Mouse (Mus musculus) gastrocnemius, adult 8-10 months (tissue): ENCODE measurements around the gene Upf1. TPM values are rescaled to one million over a fixed set of nuclear protein-coding genes. Genes with fewer than 3 reads are reported as not detected.
A peak's percentile ranks its signal among the peaks of the same experiment; 100 is the strongest.

Source experiments
- DNase-seq, 2 experiments: peaks; one replicate each; pipeline ENCODE4 v3.0.0; 2022; ENCODE audit warnings: low spot score in 2 of 2
- total RNA-seq, 4 experiments: library from RNA; stranded (reverse); gene quantifications; 2 replicates each; pipeline ENCODE4 v1.2.4; 2022

Upf1 gene
- 10 to 100 TPM; 29.7 to 32.7 (median 30.8) TPM for total RNA-seq

GRCm38 (mm10) chr8:70353194-70353817, at the start of gene Upf1:
Gene Upf1, minus strand, starts transcription at chr8:70353278.
- DNase-seq: peak; percentile 95 to 98

- DNase-seq: no peak
Observed at GRCm38 (mm10) chr8:70397611-70398563, 44.8 kb upstream of the Upf1 start.

GRCm38 (mm10) chr8:70396184-70396583, 43.1 kb upstream of the Upf1 start:
- no peak for DNase-seq

GRCm38 (mm10) chr8:70395649-70396048, 42.6 kb upstream of the Upf1 start:
- DNase-seq: peak; percentile 69 to 83

GRCm38 (mm10) chr8:70394269-70394998, 41.4 kb upstream of the Upf1 start:
- DNase-seq: no peak

- DNase-seq: no peak
Observed at GRCm38 (mm10) chr8:70393087-70393486, 40.0 kb upstream of the Upf1 start.

GRCm38 (mm10) chr8:70389678-70390077, 36.6 kb upstream of the Upf1 start:
- DNase-seq: no peak

- peak; percentile 69 to 75 for DNase-seq
Observed at GRCm38 (mm10) chr8:70383287-70383686, 30.2 kb upstream of the Upf1 start.

- DNase-seq: no peak
Observed at GRCm38 (mm10) chr8:70380069-70380468, 27.0 kb upstream of the Upf1 start.

- no peak for DNase-seq
Observed at GRCm38 (mm10) chr8:70377049-70377448, 24.0 kb upstream of the Upf1 start.

- no peak for DNase-seq
Observed at GRCm38 (mm10) chr8:70376275-70376741, 23.2 kb upstream of the Upf1 start.

- DNase-seq: no peak
Observed at GRCm38 (mm10) chr8:70375212-70375859, 22.3 kb upstream of the Upf1 start.

- DNase-seq: peak; percentile 73 to 77
Observed at GRCm38 (mm10) chr8:70374318-70374927, 21.3 kb upstream of the Upf1 start.

- DNase-seq: no peak
Observed at GRCm38 (mm10) chr8:70373397-70374317, 20.6 kb upstream of the Upf1 start, which contains the start of gene Comp. Gene Comp, plus strand, starts transcription at chr8:70373558.

GRCm38 (mm10) chr8:70371951-70372350, 18.9 kb upstream of the Upf1 start:
- no peak for DNase-seq

- no peak for DNase-seq
Observed at GRCm38 (mm10) chr8:70370476-70370875, 17.4 kb upstream of the Upf1 start.

- DNase-seq: no peak
Observed at GRCm38 (mm10) chr8:70366588-70366987, 13.5 kb upstream of the Upf1 start.

- peak in 1 of 2 experiments; percentile 53 for DNase-seq
Observed at GRCm38 (mm10) chr8:70364066-70364465, 11.0 kb upstream of the Upf1 start.

GRCm38 (mm10) chr8:70361484-70362032, 8.5 kb upstream of the Upf1 start:
- no peak for DNase-seq
